Mouse (Mus musculus): ENCODE measurements around the gene Efcab3.

Gene Efcab3

DNA sequence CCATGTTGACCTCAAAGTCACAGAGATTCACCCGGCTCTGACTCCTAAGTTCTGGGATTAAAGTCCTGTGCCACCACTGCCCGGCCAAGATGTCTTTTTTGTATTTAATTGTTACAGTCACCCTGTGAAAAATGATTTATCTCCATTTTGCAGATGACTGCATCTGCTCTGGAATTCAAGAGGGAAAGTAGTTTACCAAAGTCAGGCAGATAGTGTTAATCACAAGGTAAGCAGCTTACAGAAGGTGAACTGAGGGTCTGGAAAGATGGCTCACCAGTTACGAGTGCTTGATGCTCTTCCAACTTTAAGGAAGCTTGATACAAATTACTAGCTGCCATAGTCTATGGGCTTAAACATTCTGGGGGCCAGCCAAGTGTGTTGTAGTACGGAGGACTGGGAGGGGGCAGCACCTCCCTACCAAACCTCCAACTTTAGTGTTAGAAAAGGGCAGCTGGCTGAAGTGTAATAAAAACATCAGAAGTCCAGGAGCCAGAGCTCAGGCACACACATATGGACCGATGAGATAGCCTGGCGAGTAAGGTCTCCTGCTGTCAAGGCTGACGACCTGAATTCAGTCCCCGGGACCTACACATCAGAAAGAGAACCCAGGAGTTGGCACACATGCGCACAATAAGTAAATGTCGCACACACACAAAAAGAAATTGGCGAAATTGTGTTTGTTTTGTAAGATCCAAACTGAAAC, 81.3 kb downstream of the Efcab3 start:
- TF ChIP-seq GATA4 (IDR thresholded peaks at IDR 0.05; ENCODE audit: insufficient replicate concordance, low read length): no peak

DNA sequence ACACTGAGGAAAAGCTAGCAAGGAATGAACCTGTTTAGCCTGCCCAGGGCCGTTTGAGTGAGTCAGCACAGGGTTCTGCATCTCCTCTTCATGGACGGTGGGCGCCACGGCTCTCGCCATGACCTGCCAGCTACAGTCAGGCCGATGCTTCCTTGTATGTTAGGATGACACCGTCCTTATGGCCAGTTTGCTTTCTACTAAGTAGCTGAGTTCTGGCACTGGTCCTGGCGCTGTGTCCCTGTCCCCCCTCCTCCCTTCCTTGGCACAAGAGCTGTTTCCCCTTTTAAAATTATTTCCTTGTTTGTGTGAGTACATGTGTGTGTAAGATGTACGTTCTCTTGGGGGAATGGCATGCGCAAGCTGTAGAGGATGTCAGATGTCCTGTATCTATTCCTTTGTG, 81.8 kb downstream of the Efcab3 start:
- no peak for TF ChIP-seq GATA4 (IDR thresholded peaks at IDR 0.05; ENCODE audit: insufficient replicate concordance, low read length)

DNA sequence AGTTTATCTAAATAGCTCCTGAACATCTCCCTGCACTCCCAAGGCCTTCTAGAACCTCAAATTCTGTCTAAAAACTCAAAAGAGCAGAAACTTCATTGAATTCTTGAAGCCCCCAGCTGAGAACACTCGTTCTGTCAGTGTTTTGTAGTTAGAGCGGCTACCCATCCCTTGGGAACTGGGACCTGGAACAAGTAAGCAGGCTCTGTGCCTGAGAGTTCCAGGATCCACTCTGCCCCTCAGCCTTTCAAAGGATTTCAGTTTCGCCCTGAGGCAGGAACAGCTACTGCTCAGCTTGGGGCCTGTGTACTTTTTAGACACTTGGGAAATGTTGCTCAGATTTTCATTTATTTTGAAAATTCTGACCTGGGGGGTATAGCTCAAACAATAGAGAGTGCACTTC, 83.2 kb downstream of the Efcab3 start, which contains the start of gene Gm10842:
Gene Gm10842, plus strand, starts transcription at position 301 of the 400 bp plus-strand sequence.
- no peak for TF ChIP-seq GATA4 (IDR thresholded peaks at IDR 0.05; ENCODE audit: insufficient replicate concordance, low read length)

DNA sequence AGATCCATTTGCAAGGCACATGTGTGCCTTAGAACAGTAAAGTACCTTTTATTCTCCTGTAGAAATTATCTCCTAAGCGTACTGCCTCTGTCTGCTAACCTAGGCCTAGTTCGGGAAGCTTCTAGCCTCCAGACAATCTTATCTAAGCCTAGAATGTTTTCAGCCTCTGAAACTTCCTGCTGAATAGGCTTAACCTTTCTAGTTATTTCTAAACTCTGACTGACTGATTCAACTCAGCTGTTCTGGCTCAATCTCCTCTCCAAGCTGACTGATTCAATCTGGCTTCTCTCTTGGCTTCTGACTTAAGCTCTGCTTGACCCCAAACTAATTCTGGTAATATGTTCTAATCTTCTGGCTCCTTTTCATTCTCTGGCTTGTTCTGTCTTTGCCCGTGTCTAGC, 86.0 kb downstream of the Efcab3 start:
- no peak for TF ChIP-seq GATA4 (IDR thresholded peaks at IDR 0.05; ENCODE audit: insufficient replicate concordance, low read length)

DNA sequence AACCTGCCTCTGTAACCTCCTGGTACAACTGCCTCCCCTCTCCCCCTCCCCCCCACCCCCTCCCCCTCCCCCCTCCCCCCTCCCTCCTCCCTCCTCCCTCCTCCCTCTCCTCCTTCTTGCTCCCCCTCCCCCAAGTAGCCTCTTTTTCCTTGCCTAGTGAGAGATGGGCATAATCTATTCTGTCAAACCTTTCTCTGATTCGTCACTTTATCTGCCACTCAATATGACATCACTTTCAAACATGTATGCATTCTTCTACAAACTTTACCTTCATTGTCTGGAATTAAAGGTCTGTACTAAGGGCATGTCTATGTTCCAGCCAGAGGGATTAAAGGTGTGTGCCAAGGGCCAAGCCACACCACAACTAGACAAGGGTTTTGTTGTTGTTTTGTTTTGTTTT, 86.4 kb downstream of the Efcab3 start:
- TF ChIP-seq GATA4 (IDR thresholded peaks at IDR 0.05; ENCODE audit: insufficient replicate concordance, low read length): no peak

DNA sequence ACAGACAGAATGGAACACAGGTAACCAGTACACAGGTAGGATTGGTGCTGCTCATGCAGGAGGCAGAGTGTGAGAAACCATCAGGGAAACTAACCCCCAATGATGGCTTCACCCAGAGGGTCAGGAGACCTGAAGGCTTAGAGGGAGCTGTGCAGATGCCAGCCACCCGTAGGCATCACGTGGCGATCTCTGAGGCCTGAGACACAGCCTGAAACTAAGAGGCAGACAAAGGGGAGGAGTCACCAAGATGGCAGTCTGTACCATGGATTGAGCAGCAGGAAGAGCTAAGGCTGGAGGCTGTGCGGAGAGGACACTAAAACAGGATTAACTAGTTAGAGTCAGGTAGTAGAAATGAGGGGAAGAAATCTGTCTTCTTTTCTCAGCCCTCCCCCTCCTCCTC, 87.3 kb downstream of the Efcab3 start:
- no peak for TF ChIP-seq GATA4 (IDR thresholded peaks at IDR 0.05; ENCODE audit: insufficient replicate concordance, low read length)

DNA sequence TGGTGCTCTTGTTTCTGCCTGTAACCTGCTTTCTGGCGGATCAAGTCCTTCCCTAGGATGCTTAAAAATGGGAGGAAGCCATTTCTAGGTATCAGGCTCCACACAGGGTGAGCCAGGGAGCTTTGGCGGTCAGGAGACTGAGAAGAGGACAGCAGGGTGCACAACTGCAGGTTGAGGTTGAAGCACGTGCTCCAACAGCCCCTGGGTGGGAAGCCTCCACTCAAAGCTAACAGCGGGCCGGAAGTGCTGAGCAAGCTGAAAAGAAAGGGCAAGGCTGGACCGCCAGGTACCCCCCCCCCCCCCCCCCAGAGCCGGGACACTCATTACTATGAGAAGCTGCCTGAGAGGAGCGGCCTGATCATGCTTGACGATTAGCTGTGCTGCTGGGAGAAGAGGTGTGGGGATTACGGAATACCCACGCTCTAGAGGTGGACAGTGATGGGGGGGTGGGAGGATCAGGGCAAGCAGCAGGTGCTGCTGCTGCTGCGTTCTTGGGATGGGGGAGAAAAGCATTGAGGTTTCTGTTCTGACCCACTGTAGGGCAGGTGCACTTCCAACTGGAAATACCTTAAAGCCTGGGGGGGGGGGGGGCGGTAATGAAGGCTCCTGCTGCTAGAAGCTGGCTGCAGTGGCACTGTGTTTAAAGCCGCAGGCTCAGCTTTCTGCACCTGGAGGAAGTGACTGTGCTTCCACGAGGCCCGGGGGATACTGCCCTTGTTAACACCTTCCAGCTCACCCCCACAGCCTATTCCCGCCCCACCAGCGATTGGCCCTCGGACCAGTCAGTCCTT, 88.0 kb downstream of the Efcab3 start:
- no peak for TF ChIP-seq GATA4 (IDR thresholded peaks at IDR 0.05; ENCODE audit: insufficient replicate concordance, low read length)

DNA sequence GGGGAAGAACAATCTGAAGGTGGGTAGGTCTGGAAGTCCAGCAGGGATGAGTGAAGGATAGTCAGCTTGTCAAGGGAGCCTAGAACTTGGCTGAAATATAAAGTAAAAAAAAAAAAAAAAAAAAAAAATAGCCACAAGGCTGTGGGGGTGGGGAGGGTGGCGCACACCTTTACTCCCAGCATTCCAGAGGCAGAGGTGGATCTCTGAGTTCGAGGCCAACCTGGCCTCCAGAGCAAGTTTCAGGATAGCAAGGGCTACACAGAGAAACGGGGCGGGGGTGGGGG, 88.6 kb downstream of the Efcab3 start:
- TF ChIP-seq GATA4 (IDR thresholded peaks at IDR 0.05; ENCODE audit: insufficient replicate concordance, low read length): no peak

DNA sequence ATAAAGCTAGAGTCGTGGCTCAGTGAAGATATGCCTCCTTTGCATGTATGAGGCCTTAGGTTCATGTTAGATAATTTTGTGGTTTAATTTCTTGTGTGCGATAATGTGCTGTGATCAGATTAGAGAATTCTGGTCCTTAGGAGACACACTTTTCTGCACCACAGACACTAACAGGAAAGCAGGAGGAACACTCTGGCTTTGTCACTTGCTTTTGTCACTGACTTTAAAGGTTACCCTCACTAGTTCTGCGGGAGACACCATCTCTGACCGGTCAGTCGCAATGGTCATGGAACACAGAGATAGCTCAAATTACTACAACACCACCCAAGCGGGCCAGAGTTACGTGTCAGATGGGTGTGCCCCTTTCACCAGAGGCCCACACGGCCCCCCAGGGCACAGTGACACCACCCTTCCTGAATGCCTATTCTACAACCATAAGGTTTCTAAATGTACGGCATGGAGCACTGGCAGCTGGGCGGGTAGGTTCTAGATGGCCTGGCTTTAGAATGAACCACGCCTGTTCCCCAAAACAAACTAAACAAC, 89.0 kb downstream of the Efcab3 start:
- TF ChIP-seq GATA4 (IDR thresholded peaks at IDR 0.05; ENCODE audit: insufficient replicate concordance, low read length): no peak

DNA sequence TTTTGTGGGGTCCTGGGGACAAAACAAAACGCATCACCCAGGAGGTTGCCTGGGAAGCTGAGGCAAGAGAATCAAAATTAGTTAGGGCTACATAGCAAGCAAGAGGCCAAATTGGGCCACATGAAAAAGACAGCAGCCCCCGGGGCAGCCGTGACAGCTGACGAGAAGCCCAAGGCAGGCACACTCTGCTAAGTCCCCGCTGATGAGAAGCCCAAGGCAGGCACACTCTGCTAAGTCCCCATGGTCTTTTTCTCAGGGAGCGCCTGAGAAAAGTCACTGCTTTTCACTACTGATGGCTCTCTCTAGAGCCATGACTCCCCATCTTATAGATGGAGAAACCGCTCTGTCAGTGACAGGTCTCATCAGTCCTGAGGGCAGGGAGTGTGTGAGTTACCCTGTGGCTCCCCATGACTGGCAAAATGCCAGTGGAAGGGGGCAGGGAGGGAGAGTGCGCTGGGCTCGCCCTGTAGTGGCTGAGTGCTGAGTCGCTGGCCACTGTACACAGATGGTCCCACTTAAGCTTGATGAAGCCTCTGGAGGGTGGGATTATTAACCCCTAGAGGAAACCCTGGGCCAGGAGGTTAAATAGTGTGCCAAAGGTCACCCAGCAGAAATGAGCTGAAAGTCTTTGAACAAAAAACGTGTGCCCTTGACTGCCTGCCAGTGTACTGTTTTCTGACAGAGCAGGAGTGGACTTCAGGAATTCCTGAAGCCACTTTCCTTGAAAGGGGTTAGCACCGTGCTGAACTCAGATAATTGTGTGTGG, 89.9 kb downstream of the Efcab3 start:
- no peak for TF ChIP-seq GATA4 (IDR thresholded peaks at IDR 0.05; ENCODE audit: insufficient replicate concordance, low read length)

DNA sequence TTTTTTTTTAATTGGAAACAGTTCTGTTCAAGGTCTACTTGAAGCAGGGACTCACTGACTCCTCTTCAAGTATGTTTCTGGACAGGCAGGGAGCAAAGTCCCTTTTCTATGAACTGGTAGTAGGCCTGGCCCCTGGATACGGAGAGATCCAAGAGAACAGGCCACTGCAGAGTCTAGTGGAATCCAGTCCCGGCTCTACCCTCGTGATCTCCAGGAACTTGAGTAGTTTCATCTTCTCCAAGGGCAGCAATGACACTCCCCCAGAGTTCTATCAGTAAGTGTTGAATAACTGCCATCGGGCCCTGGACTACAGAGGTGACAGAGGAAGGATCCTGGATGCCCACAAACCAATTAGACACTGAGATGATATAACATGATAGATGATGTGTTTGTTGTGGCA, 92.5 kb downstream of the Efcab3 start:
- TF ChIP-seq GATA4 (IDR thresholded peaks at IDR 0.05; ENCODE audit: insufficient replicate concordance, low read length): no peak

DNA sequence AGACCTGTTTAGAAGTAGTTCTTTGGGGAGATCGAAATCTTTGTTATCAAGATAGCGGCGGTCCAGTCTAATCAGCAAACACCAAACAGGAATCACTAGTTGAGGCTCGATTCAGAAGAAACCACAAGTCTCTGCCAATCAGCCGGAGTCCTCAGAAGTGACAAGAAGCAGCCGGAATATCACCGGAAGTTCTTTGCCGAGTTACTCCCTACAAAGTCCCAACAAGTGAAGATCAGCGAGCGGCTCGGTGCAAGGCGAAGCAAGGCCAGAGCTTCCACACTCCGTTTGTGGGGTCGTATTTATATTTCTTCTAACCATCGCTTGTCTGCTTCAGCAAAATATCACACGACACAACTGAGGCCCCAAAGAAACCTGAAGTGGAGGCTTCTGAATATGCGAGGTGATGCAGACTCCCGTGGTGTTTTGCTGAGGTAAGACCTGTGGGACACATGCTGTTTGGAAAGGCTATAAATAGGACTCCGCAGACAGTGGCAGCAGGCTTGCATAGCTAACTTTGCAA, 93.4 kb downstream of the Efcab3 start:
- TF ChIP-seq GATA4 (IDR thresholded peaks at IDR 0.05; ENCODE audit: insufficient replicate concordance, low read length): no peak

DNA sequence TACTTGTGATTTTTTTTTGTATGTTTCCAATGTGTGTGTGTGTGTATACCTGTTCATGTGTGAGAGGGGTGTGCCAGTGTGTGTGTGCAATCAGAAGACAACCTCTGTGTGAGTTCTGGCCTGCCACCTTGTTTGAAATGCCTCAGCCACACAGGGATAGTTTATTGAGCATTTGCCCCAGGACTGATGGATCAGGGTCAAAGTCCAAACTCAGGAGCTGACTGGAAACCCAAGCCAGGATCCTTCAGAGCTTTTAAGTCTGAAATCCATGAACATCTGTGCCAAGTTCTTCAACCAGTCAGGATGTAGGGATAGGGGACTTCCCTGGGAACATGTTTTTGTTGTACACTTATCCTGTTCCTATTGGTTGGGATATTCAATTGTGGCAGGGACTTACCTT, 94.7 kb downstream of the Efcab3 start:
- TF ChIP-seq GATA4 (IDR thresholded peaks at IDR 0.05; ENCODE audit: insufficient replicate concordance, low read length): no peak

DNA sequence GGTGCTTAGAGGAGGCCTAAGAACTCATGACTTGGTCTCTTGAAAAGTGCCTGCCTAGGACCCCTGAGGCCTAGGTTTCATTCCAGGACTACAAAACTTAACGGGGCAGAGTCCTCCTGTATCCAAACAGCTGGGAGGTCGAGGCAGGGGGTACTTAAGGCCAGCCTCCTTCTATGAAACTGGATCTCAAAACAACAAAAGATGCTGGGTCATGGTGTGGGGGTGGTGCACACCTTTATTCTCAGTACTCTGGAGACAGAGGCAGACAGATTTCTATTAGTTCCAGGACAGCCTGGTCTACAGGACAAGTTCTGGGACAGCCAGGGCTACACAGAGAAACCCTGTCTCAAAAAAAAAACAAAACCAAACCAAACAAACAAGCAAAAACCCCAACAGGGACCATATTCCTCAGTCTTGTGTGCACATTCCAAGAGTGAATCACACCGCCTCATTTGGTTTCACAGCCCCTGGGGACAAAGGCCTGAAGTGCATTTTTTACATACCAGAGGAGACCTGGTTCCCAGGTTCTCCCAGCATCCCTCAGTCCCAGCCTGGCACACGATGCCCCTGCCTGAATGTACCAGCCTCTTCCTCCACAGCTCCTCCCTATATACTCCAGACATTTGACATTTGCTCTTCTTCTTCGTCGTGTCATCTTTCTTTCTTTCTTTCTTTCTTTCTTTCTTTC, 96.4 kb downstream of the Efcab3 start:
- TF ChIP-seq GATA4 (IDR thresholded peaks at IDR 0.05; ENCODE audit: insufficient replicate concordance, low read length): no peak

DNA sequence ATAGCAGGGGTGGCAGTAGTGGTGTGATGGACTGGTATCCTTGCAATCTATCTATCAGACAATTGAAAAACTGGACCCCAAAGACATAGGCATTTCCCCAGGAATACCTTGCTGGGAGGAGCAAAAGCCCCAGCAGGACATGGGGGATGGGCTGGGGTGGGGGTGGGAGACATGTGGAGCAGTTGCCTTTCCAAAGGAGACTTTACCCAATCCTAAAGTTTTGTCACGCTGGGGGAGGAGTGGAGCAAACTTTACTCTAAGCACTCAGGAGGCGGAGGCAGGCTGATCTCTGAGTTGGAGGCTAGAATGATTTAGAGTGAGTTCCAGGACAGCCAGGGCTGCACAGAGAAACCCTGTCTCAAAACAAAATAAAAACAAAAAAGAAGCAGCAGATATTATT, 98.0 kb downstream of the Efcab3 start:
- TF ChIP-seq GATA4 (IDR thresholded peaks at IDR 0.05; ENCODE audit: insufficient replicate concordance, low read length): no peak

All from liver, adult (tissue).